Mouse (Mus musculus) v-Abl transformed pro-B cells (cell line): ENCODE data around the gene Fam161b.

Source experiments
- in situ Hi-C, 2 experiments: fragments of 400-800 bp; cut with MboI; formaldehyde crosslinking; loops; one replicate each; pipeline ENCODE4 v1.15.1; 2025; ENCODE audit not compliant: unreplicated experiment in 2 of 2

The Fam161b gene

GRCm38 (mm10) chr12:84361555-84362489 is at the start of gene Fam161b, which contains the start of gene Coq6:
Gene Fam161b, minus strand, starts transcription at chr12:84361833.
Gene Coq6, plus strand, starts transcription at chr12:84361657.
- in situ Hi-C loops = no loop called here

- in situ Hi-C loops = loop anchor here in 1 of 2 experiments (10.0 kb wide), 1 partner anchor 46 kb away; the partner anchor contains the start of genes Aldh6a1 and Lin52
Observed at GRCm38 (mm10) chr12:84408819-84409507, 47.3 kb upstream of the Fam161b start, which contains the start of the genes Entpd5 and Bbof1. Gene Entpd5, minus strand, starts transcription at chr12:84409029. Gene Bbof1, plus strand, starts transcription at chr12:84409071.

- in situ Hi-C loops = loop anchor here in 1 of 2 experiments (10.0 kb wide), 1 partner anchor 47 kb away; the partner anchor contains the start of genes Aldh6a1 and Lin52
Observed at GRCm38 (mm10) chr12:84407874-84408818, 46.5 kb upstream of the Fam161b start.

- in situ Hi-C loops = loop anchor here in 1 of 2 experiments (10.0 kb wide), 1 partner anchor 48 kb away; the partner anchor contains the start of genes Aldh6a1 and Lin52
Observed at GRCm38 (mm10) chr12:84407259-84407658, 45.6 kb upstream of the Fam161b start.

- in situ Hi-C loops = loop anchor here in 1 of 2 experiments (10.0 kb wide), 1 partner anchor 50 kb away; the partner anchor contains the start of genes Aldh6a1 and Lin52
Observed at GRCm38 (mm10) chr12:84404541-84404940, 42.9 kb upstream of the Fam161b start.

- in situ Hi-C loops = loop anchor here in 1 of 2 experiments (10.0 kb wide), 1 partner anchor 52 kb away; the partner anchor contains the start of genes Aldh6a1 and Lin52
Observed at GRCm38 (mm10) chr12:84402923-84403322, 41.3 kb upstream of the Fam161b start.

- in situ Hi-C loops = loop anchor here in 1 of 2 experiments (10.0 kb wide), 1 partner anchor 54 kb away; the partner anchor contains the start of genes Aldh6a1 and Lin52
Observed at GRCm38 (mm10) chr12:84400653-84401052, 39.0 kb upstream of the Fam161b start.

- in situ Hi-C loops = loop anchor here in 1 of 2 experiments (10.0 kb wide), 1 partner anchor 55 kb away; the partner anchor contains the start of genes Aldh6a1 and Lin52
Observed at GRCm38 (mm10) chr12:84400068-84400467, 38.4 kb upstream of the Fam161b start.

- in situ Hi-C loops = loop anchor here in 1 of 2 experiments (10.0 kb wide), 1 partner anchor 55 kb away; the partner anchor contains the start of genes Aldh6a1 and Lin52
Observed at GRCm38 (mm10) chr12:84399663-84400062, 38.0 kb upstream of the Fam161b start.

- in situ Hi-C loops = no loop called here
Observed at GRCm38 (mm10) chr12:84399135-84399534, 37.5 kb upstream of the Fam161b start.

GRCm38 (mm10) chr12:84398629-84399028 is 37.0 kb upstream of the Fam161b start:
- in situ Hi-C loops = no loop called here

- in situ Hi-C loops = no loop called here
Observed at GRCm38 (mm10) chr12:84397685-84398084, 36.1 kb upstream of the Fam161b start.

GRCm38 (mm10) chr12:84396947-84397679 is 35.5 kb upstream of the Fam161b start:
- in situ Hi-C loops = no loop called here

- in situ Hi-C loops = no loop called here
Observed at GRCm38 (mm10) chr12:84393847-84394246, 32.2 kb upstream of the Fam161b start.

GRCm38 (mm10) chr12:84392681-84393080 is 31.0 kb upstream of the Fam161b start:
- in situ Hi-C loops = no loop called here

- in situ Hi-C loops = no loop called here
Observed at GRCm38 (mm10) chr12:84390336-84390735, 28.7 kb upstream of the Fam161b start.

- in situ Hi-C loops = no loop called here
Observed at GRCm38 (mm10) chr12:84388774-84389400, 27.3 kb upstream of the Fam161b start.

- in situ Hi-C loops = no loop called here
Observed at GRCm38 (mm10) chr12:84388097-84388496, 26.5 kb upstream of the Fam161b start.
